Mouse (Mus musculus): ENCODE data around the gene Kiz.

- TF ChIP-seq POLR2A (IDR thresholded peaks at IDR 0.05; ENCODE audit: low read depth, low read length) (no peak), CTCF (IDR thresholded peaks at IDR 0.05; ENCODE audit: extremely low read depth, insufficient read length, insufficient replicate concordance, low read depth, low read length) (no peak)
Observed at GRCm38 (mm10) chr2:146975024-146975423, 119.4 kb downstream of the Kiz start.
